Mouse (Mus musculus): ENCODE data around the gene Snx6. TPM values are rescaled to one million over a fixed set of nuclear protein-coding genes. Genes with fewer than 3 reads are reported as not detected.

The Snx6 gene
- polyA plus RNA-seq, 1 experiment from 2014 or later = 64.8 TPM

DNA sequence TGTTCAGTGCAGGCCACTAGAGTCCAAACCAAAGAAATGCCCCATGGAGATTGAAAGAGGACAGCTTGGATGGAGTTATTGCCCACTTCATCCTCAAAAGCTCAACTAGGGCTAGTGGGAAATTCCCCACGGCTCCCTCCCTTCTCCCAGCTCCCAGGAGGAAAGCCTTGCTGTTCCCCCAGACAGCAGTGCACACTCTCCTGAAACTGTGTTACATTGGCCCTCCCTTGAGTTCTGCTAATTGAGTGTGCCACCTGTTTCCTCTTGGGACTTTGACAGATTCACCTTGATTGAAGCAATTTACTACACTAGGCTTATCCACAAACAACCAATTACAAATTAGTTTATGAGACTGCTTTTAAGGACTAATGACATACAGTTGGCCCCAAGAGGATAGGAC lies 32.5 kb upstream of the Snx6 start:
- Histone ChIP-seq H3K9me3 (replicated peaks) (no peaks in the 10 kb centered on the region), H3K9ac (no peak overlapping the region), H3K4me1 (no peaks in the 10 kb centered on the region), H3K4me3 (no peak overlapping the region), H3K36me3 (no peaks in the 10 kb centered on the region), H3K27ac (no peak overlapping the region), H3K4me2 (no peak overlapping the region), H3K27me3 (replicated peaks) (no peaks in the 10 kb centered on the region)
- ATAC-seq = no peak
- WGBS (ENCODE audit: insufficient replicate concordance) = 67% methylated on average over 1 of the region's 1 CpGs

DNA sequence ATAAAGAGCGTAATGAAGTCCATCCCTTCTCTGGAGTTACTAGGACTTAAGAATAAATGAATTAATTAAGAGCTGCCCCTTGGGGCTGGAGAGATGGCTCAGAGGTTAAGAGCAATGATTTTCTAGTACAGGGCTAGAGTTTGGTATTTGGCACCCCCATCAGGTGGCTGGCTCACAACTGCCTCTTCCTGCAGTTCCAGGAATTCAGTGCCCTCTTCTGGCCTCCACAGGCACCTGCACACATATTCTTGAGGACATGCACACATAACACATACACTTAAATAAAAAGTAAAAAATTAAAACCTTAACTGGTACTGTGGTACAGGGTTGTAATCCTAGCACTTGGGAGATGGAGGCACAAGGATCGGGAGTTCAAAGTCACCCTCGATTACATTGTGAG lies 29.7 kb upstream of the Snx6 start:
- no peak for ATAC-seq

DNA sequence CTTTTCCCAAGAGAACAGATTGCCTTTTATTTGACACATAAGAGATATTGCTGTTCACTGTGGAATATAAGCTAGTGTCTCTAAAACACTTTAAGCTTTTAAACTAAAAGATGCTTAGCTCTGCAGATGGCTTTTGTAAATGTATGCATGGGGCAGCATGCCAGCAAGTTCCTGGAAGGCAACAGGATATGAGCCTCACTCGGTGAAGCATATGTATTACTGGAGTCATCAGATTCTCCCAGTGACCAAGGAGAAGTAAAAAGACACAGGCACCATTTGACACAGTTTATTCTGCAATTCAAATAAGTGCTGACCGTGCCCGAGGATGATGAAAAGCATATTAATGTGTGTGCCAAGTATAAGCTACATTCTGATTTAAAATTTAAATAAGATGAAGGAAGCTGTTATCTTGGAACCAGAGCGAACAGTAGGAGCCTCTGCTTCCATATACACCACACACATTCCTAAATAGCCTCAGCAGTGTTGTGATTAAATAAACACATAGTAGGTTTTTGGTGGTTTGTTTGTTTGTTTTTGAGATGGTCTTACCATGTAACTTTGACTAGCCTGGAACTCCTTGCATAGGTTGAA lies 27.4 kb upstream of the Snx6 start:
- no peak overlapping the region for H3K9ac ChIP-seq
- WGBS (ENCODE audit: insufficient replicate concordance) = 56% methylated on average over 4 of the region's 4 CpGs
- no peak overlapping the region for H3K27ac ChIP-seq
- no peak overlapping the region for H3K4me2 ChIP-seq
- no peak overlapping the region for H3K4me3 ChIP-seq
- no peaks in the 10 kb centered on the region for H3K9me3 ChIP-seq (replicated peaks)
- H3K36me3 ChIP-seq = no peaks in the 10 kb centered on the region
- peaks cover 15% of the 10 kb centered on the region for H3K4me1 ChIP-seq
- H3K27me3 ChIP-seq (replicated peaks) = no peaks in the 10 kb centered on the region
- no peak for ATAC-seq

More for the DNA sequence above, 29.7 kb upstream of the Snx6 start:
- Histone ChIP-seq H3K4me3 (no peak overlapping the region), H3K27me3 (replicated peaks) (no peaks in the 10 kb centered on the region), H3K36me3 (no peaks in the 10 kb centered on the region), H3K4me1 (peaks cover 6% of the 10 kb centered on the region; the same call in 1 of the 2 replicates), H3K9ac (no peak overlapping the region), H3K4me2 (no peak overlapping the region), H3K27ac (no peak overlapping the region), H3K9me3 (replicated peaks) (no peaks in the 10 kb centered on the region)
- 89% methylated on average over 3 of the region's 3 CpGs for WGBS (ENCODE audit: insufficient replicate concordance)

DNA sequence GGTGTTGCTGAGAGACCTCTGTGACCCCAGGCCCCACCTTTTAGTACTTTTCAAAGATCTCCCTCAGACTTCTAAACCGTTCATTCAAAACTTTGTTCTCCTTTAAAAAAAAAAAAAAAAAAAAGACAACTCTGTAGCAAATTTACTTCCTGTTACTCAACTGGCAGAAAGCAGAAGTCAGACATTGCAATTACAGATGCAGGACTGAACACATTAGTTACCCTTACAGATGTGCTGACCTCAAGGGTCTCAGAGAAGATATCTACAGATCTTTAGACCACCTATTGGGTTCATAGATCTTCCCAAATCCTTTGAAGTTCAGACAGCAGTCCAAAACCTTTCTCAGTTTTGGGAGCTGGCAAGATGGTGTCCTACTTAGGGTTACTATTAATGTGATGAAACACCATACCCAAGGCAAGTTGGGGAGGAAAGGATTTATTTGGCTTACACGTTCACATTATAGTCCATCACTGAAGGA lies 25.2 kb upstream of the Snx6 start:
- 28% methylated on average over 2 of the region's 2 CpGs for WGBS (ENCODE audit: insufficient replicate concordance)
- Histone ChIP-seq H3K36me3 (no peaks in the 10 kb centered on the region), H3K4me3 (no peak overlapping the region), H3K27me3 (replicated peaks) (no peaks in the 10 kb centered on the region), H3K9me3 (replicated peaks) (no peaks in the 10 kb centered on the region), H3K27ac (no peak overlapping the region), H3K4me1 (peaks cover 15% of the 10 kb centered on the region), H3K4me2 (no peak overlapping the region), H3K9ac (no peak overlapping the region)
- no peak for ATAC-seq

DNA sequence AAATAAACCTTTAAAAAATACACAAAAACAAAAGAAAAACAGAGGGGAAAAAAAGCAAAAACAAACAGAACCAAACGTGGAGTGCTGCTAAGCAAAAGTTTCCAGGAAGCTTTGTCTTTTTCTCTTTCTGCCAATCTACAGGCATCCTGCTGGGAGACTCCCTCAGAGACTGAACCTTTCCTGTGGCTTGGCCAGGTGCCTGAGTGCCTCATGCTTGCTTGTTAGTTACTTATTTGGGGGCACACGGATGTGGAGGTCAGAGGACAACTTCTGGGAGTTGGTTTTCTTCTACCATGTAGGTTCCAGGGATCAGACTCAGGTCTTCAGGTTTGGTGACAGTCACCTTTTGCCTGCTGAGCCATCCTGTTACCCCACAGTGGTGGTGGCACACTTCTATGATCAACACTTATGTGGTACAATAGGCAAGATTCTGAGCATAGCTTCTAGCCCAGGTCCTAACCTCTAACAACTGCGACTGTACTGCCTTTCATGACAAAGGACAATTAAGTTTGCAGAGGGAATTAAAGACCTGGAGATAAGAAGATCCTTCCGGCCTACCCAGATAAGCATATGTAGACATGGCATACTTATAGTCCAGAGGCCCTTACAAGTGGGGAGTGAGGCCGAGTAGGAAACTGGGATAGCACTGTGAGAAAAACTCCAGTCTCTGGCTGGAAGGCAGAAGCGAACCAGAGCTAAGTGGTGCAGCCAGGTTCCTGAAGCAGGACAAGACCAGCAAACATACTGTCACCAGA lies 23.9 kb upstream of the Snx6 start:
- Histone ChIP-seq H3K4me1 (peaks cover 15% of the 10 kb centered on the region), H3K27me3 (replicated peaks) (no peaks in the 10 kb centered on the region), H3K4me2 (no peak overlapping the region), H3K27ac (no peak overlapping the region), H3K36me3 (no peaks in the 10 kb centered on the region), H3K9me3 (replicated peaks) (no peaks in the 10 kb centered on the region), H3K9ac (no peak overlapping the region), H3K4me3 (no peak overlapping the region)
- WGBS (ENCODE audit: insufficient replicate concordance) = 41% methylated on average over 6 of the region's 6 CpGs
- no peak; the same call in 1 of the 2 replicates for ATAC-seq

DNA sequence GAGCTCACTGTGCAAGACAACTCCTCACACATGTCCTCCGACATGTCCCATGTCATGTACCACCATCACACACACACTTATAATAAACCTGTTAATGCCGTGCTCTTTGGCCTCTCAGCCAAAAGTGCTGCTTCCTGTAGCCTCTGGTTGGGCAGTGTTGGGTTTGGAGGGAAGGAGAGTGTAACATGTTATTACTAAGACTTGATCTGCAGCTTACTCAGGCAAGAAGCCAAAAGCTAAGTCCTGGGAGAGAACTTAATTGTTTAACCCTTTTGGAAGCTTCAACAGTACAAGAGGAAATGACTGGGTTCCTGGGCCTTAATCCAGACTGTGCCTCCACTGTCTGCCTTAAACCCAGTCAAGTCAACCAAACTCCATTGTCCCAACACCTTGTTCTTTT lies 14.6 kb upstream of the Snx6 start:
- H3K4me3 ChIP-seq = no peak overlapping the region
- H3K9me3 ChIP-seq (replicated peaks) = no peaks in the 10 kb centered on the region
- ATAC-seq = no peak
- peaks cover 8% of the 10 kb centered on the region; the same call in 1 of the 2 replicates for H3K4me1 ChIP-seq
- no peak overlapping the region for H3K4me2 ChIP-seq
- H3K27ac ChIP-seq = no peak overlapping the region
- H3K36me3 ChIP-seq = no peaks in the 10 kb centered on the region
- no peaks in the 10 kb centered on the region for H3K27me3 ChIP-seq (replicated peaks)
- no peak overlapping the region for H3K9ac ChIP-seq
- 68% methylated on average over 2 of the region's 2 CpGs for WGBS (ENCODE audit: insufficient replicate concordance)

DNA sequence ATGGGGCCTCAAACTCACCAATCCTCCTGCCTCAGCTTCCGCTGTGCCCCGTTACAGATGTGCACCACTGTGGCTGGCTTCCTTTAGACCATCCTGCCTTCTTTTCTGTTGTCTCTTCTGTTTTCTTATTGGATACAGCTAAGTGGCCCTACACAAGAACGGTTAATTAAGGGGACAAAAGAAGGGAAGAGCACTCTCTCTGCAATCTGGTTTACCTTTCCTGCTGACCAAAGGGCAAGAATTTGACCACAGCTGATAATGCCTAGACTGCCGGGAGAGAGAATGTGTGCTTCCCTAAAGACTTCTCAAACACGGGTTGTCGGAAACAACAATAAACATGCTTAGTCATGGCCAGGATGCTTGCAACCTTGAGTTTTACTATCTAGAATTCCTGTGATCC lies 12.0 kb upstream of the Snx6 start:
- H3K4me2 ChIP-seq = no peak overlapping the region
- peaks cover 8% of the 10 kb centered on the region; the same call in 1 of the 2 replicates for H3K4me1 ChIP-seq
- H3K4me3 ChIP-seq = no peak overlapping the region
- no peaks in the 10 kb centered on the region for H3K9me3 ChIP-seq (replicated peaks)
- no peaks in the 10 kb centered on the region for H3K36me3 ChIP-seq
- no peak for ATAC-seq
- no peak overlapping the region for H3K27ac ChIP-seq
- 37% methylated on average over 6 of the region's 6 CpGs for WGBS (ENCODE audit: insufficient replicate concordance)
- H3K9ac ChIP-seq = no peak overlapping the region
- no peaks in the 10 kb centered on the region for H3K27me3 ChIP-seq (replicated peaks)

DNA sequence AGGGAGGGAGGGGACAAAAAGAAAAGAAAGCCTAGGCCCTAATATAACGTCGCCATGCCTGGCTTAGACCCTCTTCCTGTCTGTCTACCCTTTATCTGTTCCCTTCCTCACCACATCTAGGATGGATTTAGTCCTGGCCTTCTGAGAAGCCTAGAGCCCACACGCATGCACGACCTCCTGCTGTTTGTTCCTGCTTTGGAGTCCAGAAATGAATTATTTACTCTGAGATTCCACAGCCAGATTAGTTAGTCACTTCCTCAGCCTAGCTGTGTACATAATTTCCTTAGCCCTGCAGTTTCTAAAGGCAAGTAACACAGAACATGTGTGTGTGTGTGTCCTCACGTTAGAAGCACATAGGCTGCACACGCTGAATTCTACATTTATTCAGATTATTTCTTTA lies 10.6 kb upstream of the Snx6 start:
- Histone ChIP-seq H3K27ac (no peak overlapping the region), H3K9me3 (replicated peaks) (no peaks in the 10 kb centered on the region), H3K36me3 (no peaks in the 10 kb centered on the region), H3K4me1 (peaks cover 8% of the 10 kb centered on the region; the same call in 1 of the 2 replicates), H3K4me3 (no peak overlapping the region), H3K9ac (no peak overlapping the region), H3K4me2 (no peak overlapping the region), H3K27me3 (replicated peaks) (no peaks in the 10 kb centered on the region)
- 36% methylated on average over 6 of the region's 6 CpGs for WGBS (ENCODE audit: insufficient replicate concordance)
- ATAC-seq = no peak

DNA sequence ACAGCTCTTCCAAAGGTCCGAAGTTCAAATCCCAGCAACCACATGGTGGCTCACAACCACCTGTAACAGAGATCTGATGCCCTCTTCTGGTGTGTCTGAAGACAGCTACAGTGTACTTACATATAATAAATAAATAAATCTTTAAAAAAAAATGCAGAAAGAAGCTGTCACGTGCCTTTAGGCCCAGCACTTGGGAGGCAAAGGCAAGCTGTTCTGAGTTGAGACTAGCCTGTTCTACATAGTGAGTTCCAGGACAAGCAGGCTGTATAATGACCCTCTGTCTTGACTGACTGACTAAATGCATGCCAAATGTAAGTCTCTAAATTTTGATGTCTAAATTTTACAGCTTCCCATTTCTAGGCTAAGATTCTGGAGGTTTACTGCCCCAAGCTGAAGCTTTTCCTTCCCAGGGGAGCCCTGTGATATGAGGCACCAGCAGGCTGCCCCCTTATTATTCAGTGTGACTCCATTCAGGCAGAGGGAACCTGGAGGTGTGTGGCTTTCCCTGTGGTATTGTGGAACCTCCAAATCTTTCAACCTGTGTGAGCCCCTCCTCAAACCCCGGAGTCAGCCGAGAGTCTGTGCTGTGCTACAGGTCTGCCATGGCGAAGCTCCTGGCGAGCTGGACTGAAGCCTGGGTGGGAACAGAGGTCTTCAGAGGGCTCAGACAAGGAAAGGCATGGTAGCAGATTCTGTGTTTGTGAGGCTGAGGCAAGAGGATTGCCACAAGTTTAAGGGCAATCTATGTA lies 9.9 kb upstream of the Snx6 start:
- peaks cover 8% of the 10 kb centered on the region; the same call in 1 of the 2 replicates for H3K4me1 ChIP-seq
- no peak for ATAC-seq
- 74% methylated on average over 6 of the region's 6 CpGs for WGBS (ENCODE audit: insufficient replicate concordance)
- H3K9ac ChIP-seq = no peak overlapping the region
- no peak overlapping the region for H3K27ac ChIP-seq
- no peaks in the 10 kb centered on the region for H3K9me3 ChIP-seq (replicated peaks)
- H3K4me3 ChIP-seq = no peak overlapping the region
- no peaks in the 10 kb centered on the region for H3K27me3 ChIP-seq (replicated peaks)
- H3K36me3 ChIP-seq = no peaks in the 10 kb centered on the region
- no peak overlapping the region for H3K4me2 ChIP-seq

DNA sequence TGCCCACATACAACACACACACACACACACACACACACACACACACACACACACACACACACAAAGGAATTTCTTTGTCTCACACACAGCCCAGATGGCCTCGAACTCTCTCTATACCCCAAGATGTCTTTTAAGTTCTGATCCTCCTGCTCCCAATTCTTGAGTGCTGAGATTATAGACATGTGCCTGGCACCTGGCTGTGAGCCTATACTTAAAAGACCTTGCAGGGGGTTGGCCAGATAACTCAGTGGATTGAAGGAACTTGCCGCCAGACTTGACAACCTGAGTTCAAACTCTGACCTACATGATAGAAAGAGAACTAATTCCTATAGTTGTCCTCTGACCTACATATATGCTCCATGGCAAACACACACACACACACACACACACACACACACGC lies 8.0 kb upstream of the Snx6 start:
- WGBS (ENCODE audit: insufficient replicate concordance) = 77% methylated on average over 3 of the region's 3 CpGs
- H3K4me3 ChIP-seq = no peak overlapping the region
- H3K36me3 ChIP-seq = no peaks in the 10 kb centered on the region
- no peaks in the 10 kb centered on the region for H3K9me3 ChIP-seq (replicated peaks)
- no peak overlapping the region for H3K4me2 ChIP-seq
- no peak overlapping the region for H3K27ac ChIP-seq
- no peaks in the 10 kb centered on the region for H3K27me3 ChIP-seq (replicated peaks)
- H3K9ac ChIP-seq = no peak overlapping the region
- no peak for ATAC-seq
- 0 out of 2 replicates have a peak, but pooled peaks cover 8% of the 10 kb centered on the region for H3K4me1 ChIP-seq

DNA sequence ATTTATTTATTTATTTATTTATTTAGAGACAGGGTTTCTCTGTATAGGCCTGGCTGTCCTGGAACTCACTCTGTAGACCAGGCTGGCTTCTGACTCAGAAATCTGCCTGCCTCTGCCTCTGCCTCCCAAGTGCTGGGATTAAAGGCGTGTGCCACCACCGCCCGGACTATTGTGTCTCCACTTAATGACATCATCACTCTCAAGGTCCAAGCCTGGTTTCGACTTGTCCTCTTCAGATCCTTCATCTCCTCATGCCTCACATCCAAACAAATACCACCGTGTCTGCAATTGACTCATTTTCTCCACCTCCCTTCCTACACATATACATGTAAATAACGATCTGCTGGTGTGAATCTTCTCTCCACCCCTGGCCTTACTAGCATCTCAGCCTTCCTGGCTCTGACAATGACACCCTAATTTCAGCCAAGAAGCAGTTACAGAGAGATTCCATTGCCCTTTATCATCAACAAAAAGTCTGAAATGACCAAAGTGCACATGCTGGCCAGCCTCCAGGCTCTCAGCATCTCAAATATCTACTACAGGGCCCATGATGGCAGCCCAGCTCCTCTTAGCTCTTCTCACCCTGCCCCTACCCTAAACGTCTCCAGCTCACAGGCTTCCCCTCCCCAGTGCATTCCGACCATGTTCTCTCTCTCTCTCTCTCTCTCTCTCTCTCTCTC lies 1.2 kb upstream of the Snx6 start:
- Histone ChIP-seq H3K27me3 (replicated peaks) (no peaks in the 10 kb centered on the region), H3K4me2 (no peak overlapping the region), H3K9me3 (replicated peaks) (no peaks in the 10 kb centered on the region), H3K4me3 (no peak overlapping the region), H3K4me1 (peaks cover 27% of the 10 kb centered on the region), H3K9ac (no peak overlapping the region), H3K27ac (no peak overlapping the region), H3K36me3 (no peaks in the 10 kb centered on the region; the same call in 1 of the 2 replicates)
- no peak for ATAC-seq
- 75% methylated on average over 8 of the region's 8 CpGs for WGBS (ENCODE audit: insufficient replicate concordance)
